Mouse (Mus musculus) testis, postnatal 14 days (tissue): ENCODE measurements around the gene 2810408A11Rik.
"Not testable (repeated sequence)": the region's sequence is repeated elsewhere in the genome, so short reads cannot be mapped to it uniquely, and the experiment has no call there.

Experiments used
- DNase-seq: peaks from one replicate; pipeline ENCODE4 v3.0.0; 2021; ENCODE audit warnings: low spot score

Gene 2810408A11Rik

GRCm38 (mm10) chr11:69931769-69932168 lies 31.0 kb upstream of the 2810408A11Rik start:
- DNase-seq = no peak

- DNase-seq = no peak
Observed at GRCm38 (mm10) chr11:69930967-69931537, 30.3 kb upstream of the 2810408A11Rik start.

- DNase-seq = not testable (repeated sequence)
Observed at GRCm38 (mm10) chr11:69930176-69930575, 29.4 kb upstream of the 2810408A11Rik start.

- no peak for DNase-seq
Observed at GRCm38 (mm10) chr11:69929712-69930111, 28.9 kb upstream of the 2810408A11Rik start.

- no peak for DNase-seq
Observed at GRCm38 (mm10) chr11:69927501-69927900, 26.7 kb upstream of the 2810408A11Rik start.

- DNase-seq = no peak
Observed at GRCm38 (mm10) chr11:69922796-69923195, 22.0 kb upstream of the 2810408A11Rik start.

- DNase-seq = no peak
Observed at GRCm38 (mm10) chr11:69922012-69922756, 21.4 kb upstream of the 2810408A11Rik start.

GRCm38 (mm10) chr11:69921114-69922011 lies 20.6 kb upstream of the 2810408A11Rik start, which contains the start of gene Eif5a:
Gene Eif5a, minus strand, starts transcription at chr11:69921958.
- DNase-seq = peak; percentile 100

GRCm38 (mm10) chr11:69920266-69921031 lies 19.7 kb upstream of the 2810408A11Rik start:
- DNase-seq = peak; percentile 85

- DNase-seq = peak; percentile 62
Observed at GRCm38 (mm10) chr11:69919661-69920265, 19.0 kb upstream of the 2810408A11Rik start.

GRCm38 (mm10) chr11:69919053-69919452 lies 18.3 kb upstream of the 2810408A11Rik start:
- DNase-seq = no peak

- DNase-seq = no peak
Observed at GRCm38 (mm10) chr11:69918118-69918517, 17.3 kb upstream of the 2810408A11Rik start.

GRCm38 (mm10) chr11:69917379-69917948 lies 16.7 kb upstream of the 2810408A11Rik start:
- no peak for DNase-seq

GRCm38 (mm10) chr11:69916652-69917378 lies 16.0 kb upstream of the 2810408A11Rik start:
- not testable (repeated sequence) for DNase-seq

- DNase-seq = no peak
Observed at GRCm38 (mm10) chr11:69915667-69916627, 15.2 kb upstream of the 2810408A11Rik start.

- DNase-seq = no peak
Observed at GRCm38 (mm10) chr11:69914917-69915430, 14.2 kb upstream of the 2810408A11Rik start.

- DNase-seq = no peak
Observed at GRCm38 (mm10) chr11:69914372-69914764, 13.6 kb upstream of the 2810408A11Rik start.

GRCm38 (mm10) chr11:69913554-69914371 lies 13.0 kb upstream of the 2810408A11Rik start, which contains the start of gene Gps2:
Gene Gps2, plus strand, starts transcription at chr11:69913888.
- peak; percentile 94 for DNase-seq
